Comparison of ENCODE assay signal across 8 mouse cellular contexts in the genomic region with DNA sequence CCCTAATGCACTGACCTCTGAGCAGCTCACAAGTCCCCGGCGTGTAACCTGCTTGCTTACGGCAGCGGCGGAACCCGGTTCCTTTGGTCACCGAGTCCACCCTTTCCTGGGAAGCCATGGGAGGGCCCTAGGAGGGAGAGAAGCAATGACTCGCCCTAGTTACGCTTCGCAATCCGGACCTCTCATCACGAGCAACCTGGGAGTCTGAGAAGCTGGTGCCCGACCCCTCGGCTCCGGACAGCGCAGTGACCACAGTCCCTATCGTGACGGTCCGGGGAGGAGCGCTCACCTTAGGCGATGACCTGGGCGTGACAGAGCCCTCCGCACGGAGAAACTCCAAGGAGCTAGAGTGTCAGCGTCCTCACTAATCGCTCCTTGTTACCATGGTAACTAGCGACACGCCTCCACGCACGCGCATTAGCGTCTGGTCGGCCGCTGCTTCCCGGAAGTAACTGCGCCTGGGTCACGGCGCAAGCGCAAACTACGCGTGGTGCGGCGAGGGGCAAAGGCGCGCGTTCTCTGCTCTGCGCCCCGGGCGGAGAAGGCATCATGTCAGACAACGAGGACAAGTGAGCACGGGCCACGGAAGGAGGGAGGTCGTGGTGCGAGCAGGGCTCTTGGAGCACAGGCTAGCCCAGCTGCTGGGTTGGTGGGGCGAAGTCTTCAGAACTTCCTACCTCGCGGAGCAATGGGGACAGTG. TPM values are rescaled to one million over a fixed set of nuclear protein-coding genes. Genes with fewer than 3 reads are reported as not detected.
DNase-seq lines count a peak whose midpoint lies in the region; ATAC-seq lines count a peak whose summit lies in the region.

A gene (plus strand): TSS at position 144 of the 700 bp plus-strand sequence.
A gene (minus strand): TSS at position 388 of the 700 bp plus-strand sequence.

- no peaks in the 10 kb centered on the region for H3K27me3 ChIP-seq in heart, embryonic 10.5 days (ENCODE audit: insufficient read depth, poor library complexity, severe bottlenecking)
- H3K27me3 ChIP-seq in kidney, embryonic 15.5 days = no peaks in the 10 kb centered on the region; the same call in 1 of the 2 replicates

- ATAC-seq in erythroblast, adult 5-6 weeks (replicated peaks; ENCODE audit: low FRiP score, poor library complexity, severe bottlenecking) = peak; percentile 97
- peak; percentile 90 for ATAC-seq in kidney, embryonic 15.5 days (replicated peaks; ENCODE audit: low FRiP score)
- peak; percentile 92 for ATAC-seq in monocyte, adult 5-6 weeks (replicated peaks; ENCODE audit: insufficient number of reproducible peaks, low FRiP score, low TSS enrichment, poor library complexity, severe bottlenecking)

- DNase-seq in B cell, adult 2 months = peak; percentile 95 to 96
- DNase-seq in brain, adult 2 months (ENCODE audit: low read depth, low spot score) = peak; percentile 97
- peak; percentile 96 for DNase-seq in heart, embryonic 10.5 days (ENCODE audit: low spot score)
- peak; percentile 96 for DNase-seq in liver
- DNase-seq in spleen, postnatal 4 days (ENCODE audit: low spot score in 2 of 2) = peak; percentile 93 to 98

- no peaks in the 10 kb centered on the region for H3K9me3 ChIP-seq in heart, embryonic 10.5 days
- H3K9me3 ChIP-seq in kidney, embryonic 15.5 days (replicated peaks) = no peaks in the 10 kb centered on the region

- H3K4me3 ChIP-seq in heart, embryonic 10.5 days = peak within 1 kb of the TSS; percentile 83
- H3K4me3 ChIP-seq in kidney, embryonic 15.5 days (replicated peaks) = peak within 1 kb of the TSS; percentile 67

- WGBS in heart, embryonic 10.5 days = under 1% methylated on average over 57 of the region's 57 CpGs
- WGBS in kidney, embryonic 15.5 days = under 1% methylated on average over 57 of the region's 57 CpGs

- H3K27ac ChIP-seq in heart, embryonic 10.5 days = peak within 1 kb of the TSS; percentile 86
- peak within 1 kb of the TSS; percentile 28; the same call in 1 of the 2 replicates for H3K27ac ChIP-seq in kidney, embryonic 15.5 days

- peaks cover 20% of the 10 kb centered on the region for H3K4me1 ChIP-seq in heart, embryonic 10.5 days
- H3K4me1 ChIP-seq in kidney, embryonic 15.5 days = peaks cover 34% of the 10 kb centered on the region

- peak within 1 kb of the TSS; percentile 89 for H3K4me2 ChIP-seq in kidney, embryonic 15.5 days

- H3K9ac ChIP-seq in kidney, embryonic 15.5 days = peak within 1 kb of the TSS; percentile 64

- peaks cover 22% of the 10 kb centered on the region for H3K36me3 ChIP-seq in heart, embryonic 10.5 days
- peaks cover 27% of the 10 kb centered on the region for H3K36me3 ChIP-seq in kidney, embryonic 15.5 days

RNA-seq across cellular contexts. Expression of the first gene that starts in this region (rescaled TPM):
- 16.1 and 20.7 TPM in 2 replicates for total RNA-seq in erythroblast, adult 5-6 weeks (2015; ENCODE audit: low replicate concordance)
- 10.8 and 13.9 TPM in 2 replicates for total RNA-seq in erythroblast, adult 5-6 weeks (2017; ENCODE audit: low replicate concordance)
- 289 and 326 TPM in 2 replicates for polyA plus RNA-seq in heart, embryonic 10.5 days (2016; fragmentation: Nextera tagmentation; extraction: Ambion mirVana)
- 303 and 317 TPM in 2 replicates for polyA plus RNA-seq in kidney, embryonic 15.5 days (2015; fragmentation: Nextera tagmentation; extraction: Ambion mirVana)
- total RNA-seq in monocyte, adult 5-6 weeks (2017) = 26.5 to 98.4 TPM (median 53.0 TPM) in 3 replicates

RNA-seq across cellular contexts. Expression of the second gene that starts in this region (rescaled TPM):
- total RNA-seq in erythroblast, adult 5-6 weeks (2015; ENCODE audit: low replicate concordance) = not detected in 2 replicates
- not detected in 2 replicates for total RNA-seq in erythroblast, adult 5-6 weeks (2017; ENCODE audit: low replicate concordance)
- 6.0 and 8.1 TPM in 2 replicates for polyA plus RNA-seq in heart, embryonic 10.5 days (2016; fragmentation: Nextera tagmentation; extraction: Ambion mirVana)
- 7.7 and 10.5 TPM in 2 replicates for polyA plus RNA-seq in kidney, embryonic 15.5 days (2015; fragmentation: Nextera tagmentation; extraction: Ambion mirVana)
- total RNA-seq in monocyte, adult 5-6 weeks (2017) = not detected in 3 replicates

Comparison
In these comparisons a context has a peak if more than half of its experiments do, and no peak if none do; other contexts are left out.
1. Peak in every context shown above with its lines: DNase-seq, ATAC-seq, H3K4me3 ChIP-seq and H3K27ac ChIP-seq.